Mouse (Mus musculus) lung, embryonic 16.5 days (tissue): Measurements from ENCODE around the gene Prn. TPM values are rescaled to one million over a fixed set of nuclear protein-coding genes. Genes with fewer than 3 reads are reported as not detected.

Experiments used
- ATAC-seq: fragments of 200-750 bp; cut with Nextera tagmentation; 2 replicates; pipeline ENCODE4 v1.8.0; 2017; ENCODE audit warnings: low read depth, mild to moderate bottlenecking, moderate library complexity
- H3K27ac ChIP-seq: fragments of 300-500 bp; sonication (generic); 2 replicates; pipeline ENCODE4 v1.5.1; 2014; ENCODE audit warnings: mild to moderate bottlenecking, control low read depth, low read length
- H3K27me3 ChIP-seq: fragments of 300-500 bp; sonication (generic); 2 replicates; pipeline ENCODE4 v1.6.1; 2014; ENCODE audit warnings: low read depth, low read length, mixed read lengths; ENCODE audit not compliant: control insufficient read depth, insufficient read depth
- H3K36me3 ChIP-seq: fragments of 300-500 bp; sonication (generic); 2 replicates; pipeline ENCODE4 v1.6.1; 2014; ENCODE audit warnings: low read length; ENCODE audit not compliant: control insufficient read depth, insufficient read depth
- H3K4me1 ChIP-seq: fragments of 300-500 bp; sonication (generic); replicated peaks from 2 replicates; pipeline ENCODE4 v1.6.1; 2014; ENCODE audit warnings: low read length, mixed read lengths; ENCODE audit not compliant: control insufficient read depth, insufficient read depth
- H3K4me2 ChIP-seq: fragments of 300-500 bp; sonication (generic); 2 replicates; pipeline ENCODE4 v1.6.1; 2014; ENCODE audit warnings: low read depth, low read length, control low read depth
- H3K4me3 ChIP-seq: fragments of 300-500 bp; sonication (generic); 2 replicates; pipeline ENCODE4 v1.5.1; 2014; ENCODE audit warnings: mild to moderate bottlenecking, low read length, control low read depth
- H3K9ac ChIP-seq: fragments of 300-500 bp; sonication (generic); 2 replicates; pipeline ENCODE4 v1.6.1; 2014; ENCODE audit warnings: low read length, control low read depth
- H3K9me3 ChIP-seq: fragments of 300-500 bp; sonication (generic); 2 replicates; pipeline ENCODE4 v1.6.1; 2016; ENCODE audit warnings: low read length; ENCODE audit not compliant: control insufficient read depth
- WGBS: fragments of 180-500 bp; shearing (Covaris S2); extraction: QIAGEN DNeasy Blood & Tissue Kit; methylation state at CpG from one replicate; pipeline ENCODE4 v1.1.7; 2014; 5-methylcytosine and 5-hydroxymethylcytosine counted together
- polyA plus RNA-seq: library from polyadenylated mRNA; unstranded; fragments of >200 nt; fragmentation: Nextera tagmentation; extraction: Ambion mirVana; gene quantifications from 2 replicates; pipeline ENCODE4 v1.2.1, GENCODE M21; 2015

The Prn gene
- polyA plus RNA-seq, 1 experiment from 2014 or later, result not detected

DNA sequence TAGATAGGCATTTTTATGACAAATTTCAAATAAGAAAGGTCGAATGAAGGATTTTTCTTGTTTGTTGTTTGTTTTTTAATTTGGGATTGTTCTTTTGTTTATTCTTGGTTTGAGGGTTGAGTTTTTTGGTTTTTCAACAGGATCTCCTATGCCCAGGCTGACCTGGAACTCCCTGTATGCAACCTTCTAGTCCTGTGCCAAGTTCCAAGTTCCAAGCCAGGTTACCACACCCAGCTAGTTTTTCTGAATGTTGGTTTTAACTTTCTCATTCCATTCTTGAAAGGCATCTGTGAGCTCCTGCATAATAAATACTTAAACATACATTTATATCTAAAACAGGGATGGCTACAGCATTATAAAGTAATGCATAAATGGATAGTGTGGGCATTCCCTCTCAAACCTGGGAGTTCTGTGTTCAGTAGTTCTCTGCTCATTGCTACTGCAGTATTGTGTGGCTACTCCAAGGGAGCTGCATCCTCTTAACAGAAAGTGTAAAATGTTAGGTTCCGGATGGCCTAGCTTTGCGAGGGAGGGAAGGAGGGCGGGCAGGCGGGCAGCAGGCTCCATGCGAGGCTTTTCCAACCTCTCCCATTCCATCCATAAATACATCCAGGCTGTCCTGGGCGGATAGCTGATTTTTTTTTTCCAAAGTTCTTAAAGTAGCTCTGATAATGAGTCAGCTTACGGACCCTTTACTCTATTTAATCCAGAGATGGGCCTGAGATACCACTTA, 2.9 kb downstream of the Prn start:
- WGBS, result 79% methylated on average over 8 of the region's 8 CpGs

DNA sequence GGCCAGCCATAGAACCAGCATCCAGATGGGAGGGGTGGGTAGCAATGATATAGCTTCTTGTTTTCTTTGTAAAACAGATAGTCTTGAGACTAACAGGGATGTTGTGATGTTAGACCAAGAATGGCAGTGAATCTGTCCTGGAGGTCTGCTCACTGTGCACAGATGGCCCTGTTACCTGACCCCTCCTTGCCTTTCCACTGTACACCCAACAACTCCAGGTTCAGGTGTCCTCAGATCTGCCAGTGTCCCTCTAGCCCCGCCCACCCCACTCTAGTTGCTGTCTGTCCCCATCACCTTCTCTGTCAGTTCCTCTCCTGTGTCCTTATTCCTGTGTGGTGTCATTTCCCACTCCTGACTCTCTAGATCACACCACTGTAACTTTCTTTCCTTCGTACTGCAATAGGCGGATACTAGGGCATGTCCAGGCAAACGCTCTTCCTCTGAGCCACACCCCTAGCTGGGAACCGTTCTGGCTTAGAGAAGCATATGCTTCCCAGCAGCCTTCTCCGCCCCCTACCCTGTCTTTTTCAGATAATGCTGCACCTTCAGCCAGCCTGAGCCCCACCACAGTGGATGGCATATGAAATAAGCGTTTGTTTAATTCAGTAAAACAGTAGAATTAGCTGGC, 22.6 kb downstream of the Prn start:
- no peak overlapping the region for H3K27ac ChIP-seq
- H3K4me2 ChIP-seq, result no peak overlapping the region
- H3K4me1 ChIP-seq, result peaks cover 2% of the 10 kb centered on the region; the same call in 1 of the 2 replicates
- H3K4me3 ChIP-seq, result no peak overlapping the region
- H3K9ac ChIP-seq, result no peak overlapping the region
- no peaks in the 10 kb centered on the region; the same call in 1 of the 2 replicates for H3K36me3 ChIP-seq
- no peaks in the 10 kb centered on the region for H3K27me3 ChIP-seq
- 0 out of 2 replicates have a peak, but pooled peaks have one; percentile 20 for ATAC-seq
- 61% methylated on average over 7 of the region's 7 CpGs for WGBS
- no peaks in the 10 kb centered on the region for H3K9me3 ChIP-seq

More for the DNA sequence above, 2.9 kb downstream of the Prn start:
- no peak for ATAC-seq
- Histone ChIP-seq H3K27me3 (no peaks in the 10 kb centered on the region), H3K9me3 (no peaks in the 10 kb centered on the region), H3K9ac (no peak overlapping the region), H3K4me3 (no peak overlapping the region), H3K4me2 (no peak overlapping the region), H3K36me3 (no peaks in the 10 kb centered on the region), H3K4me1 (peaks cover 10% of the 10 kb centered on the region), H3K27ac (no peak overlapping the region)

GRCm38 (mm10) chr2:131933013-131933412, 23.3 kb downstream of the Prn start:
- peaks cover 2% of the 10 kb centered on the region; the same call in 1 of the 2 replicates for H3K4me1 ChIP-seq
- no peaks in the 10 kb centered on the region for H3K9me3 ChIP-seq
- no peak overlapping the region for H3K4me2 ChIP-seq
- H3K27me3 ChIP-seq, result no peaks in the 10 kb centered on the region
- H3K36me3 ChIP-seq, result no peaks in the 10 kb centered on the region; the same call in 1 of the 2 replicates
- no peak overlapping the region for H3K4me3 ChIP-seq
- ATAC-seq, result no peak
- 22% methylated on average over 6 of the region's 6 CpGs for WGBS
- no peak overlapping the region for H3K27ac ChIP-seq
- H3K9ac ChIP-seq, result no peak overlapping the region

DNA sequence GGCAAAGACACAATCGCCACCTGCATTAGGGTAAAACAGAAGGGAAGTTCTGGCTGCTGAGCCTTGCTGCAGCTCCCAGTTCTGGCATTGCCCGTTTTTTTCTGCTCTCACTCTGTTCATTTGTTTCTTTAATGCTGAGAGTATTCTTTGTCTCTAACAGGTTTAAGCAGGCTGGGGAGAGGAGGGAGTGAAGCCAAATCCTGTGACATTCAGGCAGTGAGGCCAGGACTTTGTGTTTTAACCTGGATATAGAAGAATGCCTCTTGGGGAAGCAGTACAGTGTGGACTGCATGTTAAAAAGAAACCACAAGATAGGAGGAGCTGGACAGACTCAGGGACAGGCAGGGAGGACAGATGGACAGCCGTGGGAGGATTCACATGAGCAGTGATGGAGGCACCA, 23.8 kb downstream of the Prn start:
- no peak overlapping the region for H3K9ac ChIP-seq
- 47% methylated on average over 3 of the region's 3 CpGs for WGBS
- H3K4me1 ChIP-seq, result peaks cover 2% of the 10 kb centered on the region; the same call in 1 of the 2 replicates
- H3K9me3 ChIP-seq, result no peaks in the 10 kb centered on the region
- no peaks in the 10 kb centered on the region; the same call in 1 of the 2 replicates for H3K36me3 ChIP-seq
- H3K4me2 ChIP-seq, result no peak overlapping the region
- no peaks in the 10 kb centered on the region for H3K27me3 ChIP-seq
- peak overlapping the region; percentile 32; the same call in 1 of the 2 replicates for H3K27ac ChIP-seq
- ATAC-seq, result no peak
- H3K4me3 ChIP-seq, result no peak overlapping the region

- ATAC-seq, result no peak
- WGBS, result 95% methylated on average over 2 of the region's 2 CpGs
- Histone ChIP-seq H3K9ac (no peak overlapping the region), H3K27me3 (no peaks in the 10 kb centered on the region), H3K27ac (no peak overlapping the region), H3K4me1 (peaks cover 2% of the 10 kb centered on the region; the same call in 1 of the 2 replicates), H3K4me2 (no peak overlapping the region), H3K36me3 (no peaks in the 10 kb centered on the region; the same call in 1 of the 2 replicates), H3K4me3 (no peak overlapping the region), H3K9me3 (no peaks in the 10 kb centered on the region)
Measured at GRCm38 (mm10) chr2:131934243-131934642, 24.5 kb downstream of the Prn start.

- H3K36me3 ChIP-seq, result no peaks in the 10 kb centered on the region; the same call in 1 of the 2 replicates
- H3K27ac ChIP-seq, result no peak overlapping the region
- WGBS, result 44% methylated on average over 10 of the region's 10 CpGs
- peak; percentile 55 for ATAC-seq
- peaks cover 2% of the 10 kb centered on the region; the same call in 1 of the 2 replicates for H3K4me1 ChIP-seq
- no peak overlapping the region for H3K4me3 ChIP-seq
- H3K9ac ChIP-seq, result no peak overlapping the region
- H3K9me3 ChIP-seq, result no peaks in the 10 kb centered on the region
- no peaks in the 10 kb centered on the region for H3K27me3 ChIP-seq
- H3K4me2 ChIP-seq, result no peak overlapping the region
Measured at GRCm38 (mm10) chr2:131935390-131936105, 25.8 kb downstream of the Prn start.

DNA sequence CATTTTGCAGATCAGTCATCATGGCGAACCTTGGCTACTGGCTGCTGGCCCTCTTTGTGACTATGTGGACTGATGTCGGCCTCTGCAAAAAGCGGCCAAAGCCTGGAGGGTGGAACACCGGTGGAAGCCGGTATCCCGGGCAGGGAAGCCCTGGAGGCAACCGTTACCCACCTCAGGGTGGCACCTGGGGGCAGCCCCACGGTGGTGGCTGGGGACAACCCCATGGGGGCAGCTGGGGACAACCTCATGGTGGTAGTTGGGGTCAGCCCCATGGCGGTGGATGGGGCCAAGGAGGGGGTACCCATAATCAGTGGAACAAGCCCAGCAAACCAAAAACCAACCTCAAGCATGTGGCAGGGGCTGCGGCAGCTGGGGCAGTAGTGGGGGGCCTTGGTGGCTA, 26.7 kb downstream of the Prn start:
- H3K4me2 ChIP-seq, result no peak overlapping the region
- H3K9me3 ChIP-seq, result no peaks in the 10 kb centered on the region
- no peak overlapping the region for H3K4me3 ChIP-seq
- H3K36me3 ChIP-seq, result no peaks in the 10 kb centered on the region
- 97% methylated on average over 10 of the region's 10 CpGs for WGBS
- ATAC-seq, result no peak
- no peak overlapping the region for H3K9ac ChIP-seq
- no peaks in the 10 kb centered on the region for H3K27me3 ChIP-seq
- H3K27ac ChIP-seq, result no peak overlapping the region
- peaks cover 2% of the 10 kb centered on the region; the same call in 1 of the 2 replicates for H3K4me1 ChIP-seq

GRCm38 (mm10) chr2:131939404-131940111, 29.8 kb downstream of the Prn start:
- ATAC-seq, result no peak
- Histone ChIP-seq H3K4me2 (no peak overlapping the region), H3K4me1 (no peaks in the 10 kb centered on the region), H3K9me3 (no peaks in the 10 kb centered on the region), H3K36me3 (no peaks in the 10 kb centered on the region), H3K9ac (no peak overlapping the region), H3K27me3 (no peaks in the 10 kb centered on the region), H3K27ac (no peak overlapping the region), H3K4me3 (no peak overlapping the region)
- 35% methylated on average over 8 of the region's 8 CpGs for WGBS
